Mouse (Mus musculus) kidney, embryonic 16.5 days (tissue): ENCODE results near the gene Gm8978. TPM values are rescaled to one million over a fixed set of nuclear protein-coding genes. Genes with fewer than 3 reads are reported as not detected.
A peak's percentile ranks its signal among the peaks of the same experiment; 100 is the strongest.
"Not testable (repeated sequence)": the region's sequence is repeated elsewhere in the genome, so short reads cannot be mapped to it uniquely, and the experiment has no call there.

Experiments
- ATAC-seq: fragments of 200-750 bp; cut with Nextera tagmentation; 2 replicates; pipeline ENCODE4 v1.8.0; 2017; ENCODE audit warnings: moderate TSS enrichment; ENCODE audit not compliant: low FRiP score, low TSS enrichment
- H3K27ac ChIP-seq: fragments of 300-500 bp; sonication (generic); 2 replicates; pipeline ENCODE4 v1.5.1; 2014; ENCODE audit warnings: low read length
- H3K27me3 ChIP-seq: fragments of 300-500 bp; sonication (generic); 2 replicates; pipeline ENCODE4 v1.6.1; 2014; ENCODE audit warnings: low read length, control low read depth, mixed read lengths; ENCODE audit not compliant: insufficient read depth
- H3K36me3 ChIP-seq: fragments of 300-500 bp; sonication (generic); 2 replicates; pipeline ENCODE4 v1.6.1; 2014; ENCODE audit warnings: low read length, control low read depth, mixed read lengths; ENCODE audit not compliant: insufficient read depth
- H3K4me1 ChIP-seq: fragments of 300-500 bp; sonication (generic); 2 replicates; pipeline ENCODE4 v1.6.1; 2014; ENCODE audit warnings: low read length, control low read depth, mixed read lengths; ENCODE audit not compliant: insufficient read depth
- H3K4me2 ChIP-seq: fragments of 300-500 bp; sonication (generic); replicated peaks from 2 replicates; pipeline ENCODE4 v1.6.1; 2014; ENCODE audit warnings: low read depth, low read length
- H3K4me3 ChIP-seq: fragments of 300-500 bp; sonication (generic); 2 replicates; pipeline ENCODE4 v1.5.1; 2014; ENCODE audit warnings: mild to moderate bottlenecking, low read length
- H3K9ac ChIP-seq: fragments of 300-500 bp; sonication (generic); replicated peaks from 2 replicates; pipeline ENCODE4 v1.6.1; 2014; ENCODE audit warnings: low read length
- H3K9me3 ChIP-seq: fragments of 300-500 bp; sonication (generic); 2 replicates; pipeline ENCODE4 v1.6.1; 2016; ENCODE audit warnings: low read length, control low read depth
- WGBS: fragments of 180-500 bp; shearing (Covaris S2); extraction: QIAGEN DNeasy Blood & Tissue Kit; methylation state at CpG from one replicate; pipeline ENCODE4 v1.1.7; 2014; 5-methylcytosine and 5-hydroxymethylcytosine counted together
- microRNA-seq: library from miRNA; unstranded; fragments of <30 nt; microRNA quantifications from one replicate; pipeline ENCODE4, GENCODE M21; 2016
- polyA plus RNA-seq: library from polyadenylated mRNA; unstranded; fragments of >200 nt; fragmentation: Nextera tagmentation; extraction: Ambion mirVana; gene quantifications from 2 replicates; pipeline ENCODE4 v1.2.1, GENCODE M21; 2015

Gm8978 gene
- polyA plus RNA-seq: not detected in 2 replicates

DNA sequence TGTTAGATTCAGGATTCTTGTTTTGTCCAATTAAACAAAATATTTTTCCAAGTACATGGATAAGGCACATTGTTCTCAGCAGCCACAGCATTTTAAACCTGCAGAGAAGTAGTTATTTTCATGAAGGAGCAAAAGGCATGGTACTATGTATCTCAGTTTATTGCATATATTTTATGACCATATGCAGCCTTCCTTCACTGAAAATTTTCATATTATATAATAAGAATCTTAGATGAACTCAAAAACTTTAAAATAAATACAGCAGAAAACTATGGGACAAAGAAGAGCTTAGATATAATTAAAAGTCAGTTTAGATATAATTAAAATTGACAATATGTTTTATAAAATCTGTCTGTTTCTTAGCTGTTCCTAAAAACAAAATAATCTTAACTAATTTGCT lies at the start of gene Gm8978:
Gene Gm8978, minus strand, starts transcription at position 101 of the 400 bp plus-strand sequence.
- not testable (repeated sequence) for H3K4me1 ChIP-seq, H3K27ac ChIP-seq, H3K27me3 ChIP-seq, H3K4me2 ChIP-seq, H3K9me3 ChIP-seq, H3K4me3 ChIP-seq, H3K9ac ChIP-seq, ATAC-seq, H3K36me3 ChIP-seq

DNA sequence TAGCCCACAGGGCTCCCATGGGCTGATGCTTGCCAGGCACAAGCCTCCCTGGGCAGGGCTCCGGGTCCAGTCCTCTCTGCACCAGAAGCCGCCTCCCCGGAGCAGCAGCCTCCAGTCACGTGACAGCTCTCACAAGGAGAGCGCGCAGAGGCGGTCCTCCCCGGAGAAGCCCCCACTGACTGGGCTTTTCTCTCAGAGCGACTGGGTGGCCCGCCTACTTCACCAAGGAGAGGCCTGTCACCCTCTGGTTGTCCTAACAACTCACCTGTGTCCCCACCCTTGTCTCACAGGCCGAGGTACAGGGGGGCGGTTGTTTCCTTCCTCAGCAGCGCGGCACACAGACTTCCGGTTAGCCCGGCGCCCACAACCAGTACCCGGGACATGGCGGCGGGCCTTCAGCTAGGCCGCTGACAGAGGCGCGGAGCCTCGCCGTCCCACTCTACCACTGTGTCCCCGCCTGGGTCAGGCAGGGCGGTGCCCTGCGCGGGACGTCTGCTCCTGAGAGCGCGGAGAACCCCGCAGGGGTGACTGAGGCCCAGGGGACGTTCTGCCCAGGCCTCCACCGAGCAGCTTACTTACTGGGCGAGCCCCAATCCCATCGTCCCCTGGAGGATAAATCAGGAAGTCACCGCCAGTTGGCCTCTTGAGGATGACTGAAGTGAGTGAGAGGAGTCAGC lies 35.3 kb downstream of the Gm8978 start:
- peak overlapping the region; percentile 44 for H3K4me3 ChIP-seq
- H3K9ac ChIP-seq: peak overlapping the region; percentile 55
- H3K36me3 ChIP-seq, H3K4me1 ChIP-seq, H3K9me3 ChIP-seq, H3K27me3 ChIP-seq, H3K27ac ChIP-seq: not testable (repeated sequence)
- WGBS: 12% methylated on average over 8 of the region's 38 CpGs
- H3K4me2 ChIP-seq: peak overlapping the region; percentile 55
- ATAC-seq: peak; percentile 99

DNA sequence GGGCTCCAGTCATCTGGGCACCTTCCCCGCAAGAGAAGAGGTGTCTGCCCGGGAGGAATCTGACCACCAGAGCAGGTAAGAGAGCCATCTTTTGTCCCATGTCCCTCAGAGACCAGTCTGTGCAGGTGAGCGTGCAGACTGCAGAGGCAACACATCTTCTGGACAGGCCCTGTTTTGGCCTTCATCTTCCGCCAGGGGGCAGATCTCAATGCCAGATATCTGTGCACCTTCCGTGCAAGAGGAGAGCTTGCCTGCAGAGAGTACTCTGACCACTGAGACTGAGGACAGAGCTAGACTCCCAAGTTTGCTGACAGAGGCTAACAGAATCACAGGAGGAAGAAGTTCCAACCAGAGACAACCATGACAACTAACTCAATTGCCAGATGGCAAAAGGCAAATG lies 56.5 kb downstream of the Gm8978 start:
- H3K36me3 ChIP-seq, H3K27me3 ChIP-seq, H3K4me2 ChIP-seq, H3K9ac ChIP-seq, H3K4me1 ChIP-seq, ATAC-seq, H3K9me3 ChIP-seq, H3K4me3 ChIP-seq, H3K27ac ChIP-seq: not testable (repeated sequence)
- WGBS: 86% methylated on average over 5 of the region's 5 CpGs

Small RNA genes within 50 kb of the gene (microRNA-seq; reads per million reads assigned to microRNA genes)
- gene Gm27440: not detected

Other genes starting within 250 kb of the Gm8978 start
- gene Rnls, start 233.0 kb downstream of the Gm8978 start, polyA plus RNA-seq: 7.3 and 8.2 TPM in 2 replicates
- gene Lipo4, start 107.5 kb downstream of the Gm8978 start, polyA plus RNA-seq: not detected in 2 replicates
- gene Lipo2, start 126.1 kb upstream of the Gm8978 start, polyA plus RNA-seq: 0.12 and 0.24 TPM in 2 replicates
- gene Lipo3, start 136.7 kb upstream of the Gm8978 start, polyA plus RNA-seq: 16.5 and 17.8 TPM in 2 replicates
- gene Lipo1, start 162.2 kb upstream of the Gm8978 start, polyA plus RNA-seq: not detected in 2 replicates